Mouse (Mus musculus) heart, postnatal 0 days (tissue): ENCODE measurements around the gene Cald1. TPM values are rescaled to one million over a fixed set of nuclear protein-coding genes. Genes with fewer than 3 reads are reported as not detected.
A peak's percentile ranks its signal among the peaks of the same experiment; 100 is the strongest.

Experiments used
- ATAC-seq: fragments of 200-750 bp; cut with Nextera tagmentation; 2 replicates; pipeline ENCODE4 v1.8.0; 2017; ENCODE audit warnings: low read depth, moderate number of reproducible peaks, moderate library complexity; ENCODE audit not compliant: insufficient read depth
- DNase-seq: peaks from one replicate; pipeline ENCODE4 v3.0.0-alpha.2; 2016; ENCODE audit warnings: low spot score
- H3K27ac ChIP-seq: fragments of 300-500 bp; sonication (generic); 2 replicates; pipeline ENCODE4 v1.5.1; 2014; ENCODE audit warnings: low read depth, mild to moderate bottlenecking
- H3K27me3 ChIP-seq: fragments of 300-500 bp; sonication (generic); 2 replicates; pipeline ENCODE4 v1.6.1; 2014; ENCODE audit warnings: low read length, mixed read lengths; ENCODE audit not compliant: control insufficient read depth, insufficient read depth
- H3K36me3 ChIP-seq: fragments of 300-500 bp; sonication (generic); replicated peaks from 2 replicates; pipeline ENCODE4 v1.6.1; 2014; ENCODE audit warnings: low read length, mixed read lengths; ENCODE audit not compliant: control insufficient read depth, insufficient read depth
- H3K4me1 ChIP-seq: fragments of 300-500 bp; sonication (generic); 2 replicates; pipeline ENCODE4 v1.6.1; 2014; ENCODE audit warnings: antibody characterized with exemption; ENCODE audit not compliant: control insufficient read depth, insufficient read depth
- H3K4me2 ChIP-seq: fragments of 300-500 bp; sonication (generic); 2 replicates; pipeline ENCODE4 v1.6.1; 2014; ENCODE audit warnings: low read depth, mild to moderate bottlenecking, low read length, moderate library complexity
- H3K4me3 ChIP-seq: fragments of 300-500 bp; sonication (generic); 2 replicates; pipeline ENCODE4 v1.5.1; 2014; ENCODE audit warnings: low read depth, low read length
- H3K9ac ChIP-seq: fragments of 300-500 bp; sonication (generic); replicated peaks from 2 replicates; pipeline ENCODE4 v1.6.1; 2014; ENCODE audit warnings: low read depth, low read length, mixed read lengths
- H3K9me3 ChIP-seq: fragments of 300-500 bp; sonication (generic); replicated peaks from 2 replicates; pipeline ENCODE4 v1.6.1; 2016; ENCODE audit warnings: low read length; ENCODE audit not compliant: control insufficient read depth
- CTCF ChIP-seq: IDR thresholded peaks from 2 replicates; pipeline ENCODE4 v1.5.1; 2016; ENCODE audit warnings: antibody characterized with exemption, control low read depth, low read depth
- EP300 ChIP-seq: IDR thresholded peaks from 2 replicates; pipeline ENCODE4 v1.6.1; 2016; ENCODE audit warnings: antibody characterized with exemption, low read depth
- WGBS: fragments of 180-500 bp; shearing (Covaris S2); extraction: QIAGEN DNeasy Blood & Tissue Kit; methylation state at CpG from one replicate; pipeline ENCODE4 v1.1.7; 2014; 5-methylcytosine and 5-hydroxymethylcytosine counted together
- polyA plus RNA-seq: library from polyadenylated mRNA; unstranded; fragments of >200 nt; fragmentation: Nextera tagmentation; extraction: Ambion mirVana; gene quantifications from 2 replicates; pipeline ENCODE4 v1.2.1, GENCODE M21; 2015
- total RNA-seq: library from RNA; depleted of rRNA; stranded (reverse); fragments of >200 nt; gene quantifications from 2 replicates; pipeline ENCODE4 v1.2.3, GENCODE M21; 2014; ENCODE audit warnings: low replicate concordance

Gene Cald1
- total and polyA plus RNA-seq, 2 experiments from 2014 or later = 56.6 to 105 TPM

DNA sequence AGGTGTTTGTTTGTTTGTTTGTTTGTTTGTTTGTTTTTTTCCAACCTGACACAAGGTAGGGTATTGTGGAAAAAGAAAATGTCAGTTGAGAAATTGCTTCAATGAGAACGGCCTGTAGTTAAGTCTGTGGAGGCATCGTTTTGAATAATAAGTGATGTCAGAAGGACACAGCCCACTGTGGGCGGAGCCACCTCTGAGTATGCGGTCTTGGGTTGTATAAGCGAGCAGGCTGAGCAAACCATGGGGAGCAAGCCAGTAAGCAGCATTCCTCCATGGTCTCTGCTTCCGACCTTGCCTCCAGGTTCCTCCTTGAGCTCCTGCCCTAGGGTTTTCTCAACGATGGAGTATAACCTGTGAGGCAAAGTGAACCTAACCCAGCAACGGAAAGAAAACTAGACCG is 7.6 kb upstream of the Cald1 start:
- no peak for TF ChIP-seq EP300
- no peak for TF ChIP-seq CTCF
- Histone ChIP-seq H3K27me3 (no peaks in the 10 kb centered on the region), H3K9ac (no peak overlapping the region), H3K9me3 (no peaks in the 10 kb centered on the region), H3K4me3 (no peak overlapping the region), H3K36me3 (no peaks in the 10 kb centered on the region), H3K4me1 (no peaks in the 10 kb centered on the region), H3K27ac (no peak overlapping the region), H3K4me2 (no peak overlapping the region)
- no peak for DNase-seq
- ATAC-seq = no peak
- WGBS = 90% methylated on average over 9 of the region's 9 CpGs

- 94% methylated on average over 1 of the region's 1 CpGs for WGBS
- no peaks in the 10 kb centered on the region for H3K9me3 ChIP-seq
These were observed 4.9 kb upstream of the Cald1 start for GRCm38 (mm10) chr6:34593353-34593752.

GRCm38 (mm10) chr6:34597316-34597715 is 984 bp upstream of the Cald1 start:
- peak overlapping the region; percentile 80 for H3K27ac ChIP-seq

More at GRCm38 (mm10) chr6:34593353-34593752, 4.9 kb upstream of the Cald1 start:
- Histone ChIP-seq H3K27ac (no peak overlapping the region), H3K4me2 (no peak overlapping the region), H3K4me3 (no peak overlapping the region), H3K36me3 (no peaks in the 10 kb centered on the region), H3K4me1 (no peaks in the 10 kb centered on the region; the same call in 1 of the 2 replicates), H3K9ac (no peak overlapping the region), H3K27me3 (no peaks in the 10 kb centered on the region)
- no peak for ATAC-seq
- no peak for TF ChIP-seq EP300
- no peak for TF ChIP-seq CTCF
- DNase-seq = no peak

DNA sequence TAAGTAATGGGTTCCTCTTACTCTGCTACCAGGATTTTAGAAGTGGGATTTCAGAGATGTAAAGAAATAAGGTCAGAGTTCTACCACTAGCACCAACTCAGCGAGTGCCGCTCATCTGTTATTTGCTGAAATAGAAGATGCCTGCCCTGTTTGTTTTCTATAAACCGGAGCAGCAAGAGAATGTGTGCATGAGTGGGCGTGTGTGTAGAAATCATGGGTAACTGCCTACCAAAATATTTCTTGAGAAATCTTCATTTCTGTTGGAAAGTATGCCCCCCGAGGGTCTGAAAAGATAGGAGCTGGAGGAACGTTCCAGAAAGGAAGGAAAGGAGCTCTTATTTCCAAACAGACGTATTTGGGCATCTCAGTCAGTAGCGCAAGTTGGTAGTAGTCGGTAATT is 871 bp downstream of the Cald1 start:
- WGBS = 9% methylated on average over 9 of the region's 9 CpGs
- Histone ChIP-seq H3K4me3 (peak overlapping the region; percentile 68), H3K27me3 (no peaks in the 10 kb centered on the region), H3K9ac (peak overlapping the region; percentile 71), H3K4me1 (peaks cover 20% of the 10 kb centered on the region), H3K9me3 (no peaks in the 10 kb centered on the region), H3K4me2 (peak overlapping the region; percentile 76), H3K27ac (peak overlapping the region; percentile 80), H3K36me3 (no peaks in the 10 kb centered on the region)
- TF ChIP-seq EP300 (no peak), CTCF (no peak)
- ATAC-seq = no peak
- DNase-seq = no peak

More at GRCm38 (mm10) chr6:34597316-34597715, 984 bp upstream of the Cald1 start:
- no peak for ATAC-seq
- H3K36me3 ChIP-seq = no peaks in the 10 kb centered on the region
- no peaks in the 10 kb centered on the region for H3K27me3 ChIP-seq
- WGBS = 62% methylated on average over 3 of the region's 3 CpGs
- no peak overlapping the region for H3K9ac ChIP-seq
- H3K4me2 ChIP-seq = no peak overlapping the region; the same call in 1 of the 2 replicates
- no peak for DNase-seq
- no peak overlapping the region for H3K4me3 ChIP-seq
- H3K9me3 ChIP-seq = no peaks in the 10 kb centered on the region
- no peak for TF ChIP-seq CTCF
- H3K4me1 ChIP-seq = peaks cover 10% of the 10 kb centered on the region

DNA sequence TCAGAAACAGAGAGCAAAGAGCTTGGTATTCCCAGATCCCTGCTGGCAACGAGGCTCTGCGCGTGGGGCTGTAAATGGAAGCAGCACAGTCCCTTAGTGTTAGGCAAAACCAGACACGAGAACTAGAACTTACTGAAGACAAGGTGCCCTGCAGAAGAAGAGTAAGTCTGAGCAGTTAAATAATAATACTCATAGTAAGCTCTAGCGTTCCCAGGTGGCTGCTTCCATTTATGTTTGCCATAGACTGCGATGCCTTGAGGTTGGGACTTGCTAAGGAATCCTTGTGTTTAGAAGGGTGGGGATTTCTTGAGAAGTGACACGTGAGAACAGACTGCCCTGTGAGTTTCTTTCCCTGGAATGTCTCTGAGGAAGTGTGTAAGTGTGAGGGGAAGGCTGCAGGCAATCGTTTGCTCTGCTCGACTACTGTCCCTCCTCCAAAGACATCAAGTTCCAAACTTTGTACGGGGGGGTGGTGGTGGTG is 1.4 kb downstream of the Cald1 start:
- H3K27ac ChIP-seq = peak overlapping the region; percentile 80
- H3K4me3 ChIP-seq = peak overlapping the region; percentile 68
- H3K9me3 ChIP-seq = no peaks in the 10 kb centered on the region
- peak overlapping the region; percentile 76 for H3K4me2 ChIP-seq
- peak overlapping the region; percentile 71 for H3K9ac ChIP-seq
- no peaks in the 10 kb centered on the region for H3K36me3 ChIP-seq
- TF ChIP-seq EP300 (no peak; the same call in 1 of the 2 replicates), CTCF (no peak)
- no peaks in the 10 kb centered on the region for H3K27me3 ChIP-seq
- DNase-seq (peak; percentile 58), ATAC-seq (peak; percentile 37; the same call in 1 of the 2 replicates)
- H3K4me1 ChIP-seq = peaks cover 25% of the 10 kb centered on the region
- 12% methylated on average over 10 of the region's 10 CpGs for WGBS

GRCm38 (mm10) chr6:34600850-34601249 is 2.5 kb downstream of the Cald1 start:
- peak overlapping the region; percentile 76 for H3K4me2 ChIP-seq
- 67% methylated on average over 4 of the region's 4 CpGs for WGBS
- H3K27ac ChIP-seq = no peak overlapping the region
- DNase-seq = no peak
- H3K27me3 ChIP-seq = no peaks in the 10 kb centered on the region
- ATAC-seq = no peak
- H3K9ac ChIP-seq = no peak overlapping the region
- TF ChIP-seq EP300 (no peak), CTCF (no peak)
- peaks cover 30% of the 10 kb centered on the region for H3K4me1 ChIP-seq
- no peaks in the 10 kb centered on the region for H3K9me3 ChIP-seq
- no peaks in the 10 kb centered on the region for H3K36me3 ChIP-seq
- H3K4me3 ChIP-seq = peak overlapping the region; percentile 68; the same call in 1 of the 2 replicates
